Mouse (Mus musculus) heart, embryonic 10.5 days (tissue): ENCODE results near the gene Gm44503. TPM values are rescaled to one million over a fixed set of nuclear protein-coding genes. Genes with fewer than 3 reads are reported as not detected.

Experiments
- DNase-seq: peaks from one replicate; pipeline ENCODE4 v3.0.0-alpha.2; 2017; ENCODE audit warnings: low spot score
- H3K27ac ChIP-seq: fragments of 300-500 bp; sonication (generic); 2 replicates; pipeline ENCODE4 v1.5.1; 2016; ENCODE audit warnings: mild to moderate bottlenecking
- H3K27me3 ChIP-seq: fragments of 300-500 bp; sonication (generic); 2 replicates; pipeline ENCODE4 v1.6.1; 2016; ENCODE audit warnings: mild to moderate bottlenecking; ENCODE audit not compliant: poor library complexity, insufficient read depth, severe bottlenecking
- H3K36me3 ChIP-seq: fragments of 300-500 bp; sonication (generic); 2 replicates; pipeline ENCODE4 v1.6.1; 2016; ENCODE audit warnings: mild to moderate bottlenecking, moderate library complexity
- H3K4me1 ChIP-seq: fragments of 300-500 bp; sonication (generic); 2 replicates; pipeline ENCODE4 v1.6.1; 2016; ENCODE audit warnings: mild to moderate bottlenecking
- H3K4me3 ChIP-seq: fragments of 300-500 bp; sonication (generic); 2 replicates; pipeline ENCODE4 v1.5.1; 2016; ENCODE audit warnings: mild to moderate bottlenecking, moderate library complexity
- H3K9me3 ChIP-seq: fragments of 300-500 bp; sonication (generic); 2 replicates; pipeline ENCODE4 v1.6.1; 2016; ENCODE audit warnings: mild to moderate bottlenecking, moderate library complexity
- WGBS: fragments of 180-500 bp; shearing (Covaris S2); methylation state at CpG from one replicate; pipeline ENCODE4 v1.1.7; 2016; 5-methylcytosine and 5-hydroxymethylcytosine counted together
- polyA plus RNA-seq: library from polyadenylated mRNA; unstranded; fragments of >200 nt; fragmentation: Nextera tagmentation; extraction: Ambion mirVana; gene quantifications from 2 replicates; pipeline ENCODE4 v1.2.1, GENCODE M21; 2016

Gene Gm44503
- polyA plus RNA-seq, 1 experiment from 2014 or later: not detected

- no peak overlapping the region for H3K4me3 ChIP-seq
- no peak overlapping the region for H3K27ac ChIP-seq
- H3K36me3 ChIP-seq: peaks cover 13% of the 10 kb centered on the region
- H3K4me1 ChIP-seq: no peaks in the 10 kb centered on the region
- DNase-seq: no peak
- 68% methylated on average over 3 of the region's 3 CpGs for WGBS
- H3K9me3 ChIP-seq: no peaks in the 10 kb centered on the region
- H3K27me3 ChIP-seq: no peaks in the 10 kb centered on the region
These were observed 49.7 kb downstream of the Gm44503 start for GRCm38 (mm10) chr9:73008384-73008783.

- no peak for DNase-seq
- H3K4me3 ChIP-seq: no peak overlapping the region
- no peaks in the 10 kb centered on the region for H3K4me1 ChIP-seq
- no peak overlapping the region for H3K27ac ChIP-seq
- H3K36me3 ChIP-seq: peaks cover 33% of the 10 kb centered on the region
- no peaks in the 10 kb centered on the region for H3K27me3 ChIP-seq
- WGBS: 78% methylated on average over 4 of the region's 4 CpGs
- H3K9me3 ChIP-seq: no peaks in the 10 kb centered on the region
These were observed 54.0 kb downstream of the Gm44503 start for GRCm38 (mm10) chr9:73012629-73013028.

- 66% methylated on average over 13 of the region's 13 CpGs for WGBS
- Histone ChIP-seq H3K4me3 (no peak overlapping the region), H3K9me3 (no peaks in the 10 kb centered on the region), H3K27ac (no peak overlapping the region), H3K36me3 (peaks cover 48% of the 10 kb centered on the region), H3K4me1 (no peaks in the 10 kb centered on the region), H3K27me3 (no peaks in the 10 kb centered on the region)
- no peak for DNase-seq
These were observed 56.1 kb downstream of the Gm44503 start for GRCm38 (mm10) chr9:73014724-73015123.

- DNase-seq: no peak
- Histone ChIP-seq H3K27me3 (no peaks in the 10 kb centered on the region), H3K27ac (no peak overlapping the region), H3K36me3 (peaks cover 53% of the 10 kb centered on the region), H3K4me3 (no peak overlapping the region), H3K4me1 (no peaks in the 10 kb centered on the region), H3K9me3 (no peaks in the 10 kb centered on the region)
- whole genome bisulfite sequencing: 87% methylated on average over 10 of the region's 10 CpGs
These were observed 61.2 kb downstream of the Gm44503 start for GRCm38 (mm10) chr9:73019841-73020240.

GRCm38 (mm10) chr9:73020566-73021097 is 62.0 kb downstream of the Gm44503 start:
- H3K27me3 ChIP-seq: no peaks in the 10 kb centered on the region
- no peak overlapping the region for H3K4me3 ChIP-seq
- no peaks in the 10 kb centered on the region for H3K9me3 ChIP-seq
- peaks cover under 1% of the 10 kb centered on the region for H3K4me1 ChIP-seq
- no peak overlapping the region for H3K27ac ChIP-seq
- H3K36me3 ChIP-seq: peaks cover 52% of the 10 kb centered on the region
- 91% methylated on average over 5 of the region's 5 CpGs for WGBS
- DNase-seq: no peak

- Histone ChIP-seq H3K4me3 (peak overlapping the region; percentile 43), H3K36me3 (peaks cover 27% of the 10 kb centered on the region), H3K27ac (peak overlapping the region; percentile 72), H3K9me3 (no peaks in the 10 kb centered on the region), H3K4me1 (peaks cover 10% of the 10 kb centered on the region), H3K27me3 (no peaks in the 10 kb centered on the region)
- peak; percentile 81 for DNase-seq
- WGBS: 15% methylated on average over 16 of the region's 17 CpGs
These were observed 67.4 kb downstream of the Gm44503 start for GRCm38 (mm10) chr9:73025818-73026636.

- Histone ChIP-seq H3K4me1 (peaks cover 10% of the 10 kb centered on the region), H3K27ac (no peak overlapping the region), H3K36me3 (peaks cover 42% of the 10 kb centered on the region), H3K9me3 (no peaks in the 10 kb centered on the region), H3K27me3 (no peaks in the 10 kb centered on the region), H3K4me3 (no peak overlapping the region)
- DNase-seq: no peak
- 88% methylated on average over 1 of the region's 1 CpGs for WGBS
These were observed 71.8 kb downstream of the Gm44503 start for GRCm38 (mm10) chr9:73030443-73030842.

- 57% methylated on average over 4 of the region's 4 CpGs for WGBS
- Histone ChIP-seq H3K36me3 (peaks cover 42% of the 10 kb centered on the region), H3K27me3 (no peaks in the 10 kb centered on the region), H3K27ac (no peak overlapping the region), H3K4me1 (peaks cover 1% of the 10 kb centered on the region; the same call in 1 of the 2 replicates), H3K4me3 (no peak overlapping the region), H3K9me3 (no peaks in the 10 kb centered on the region)
- DNase-seq: no peak
These were observed 72.8 kb downstream of the Gm44503 start for GRCm38 (mm10) chr9:73031421-73031820.

- H3K36me3 ChIP-seq: peaks cover 42% of the 10 kb centered on the region
- H3K27me3 ChIP-seq: no peaks in the 10 kb centered on the region
- H3K4me3 ChIP-seq: no peak overlapping the region
- no peaks in the 10 kb centered on the region for H3K9me3 ChIP-seq
- no peak overlapping the region for H3K27ac ChIP-seq
- 92% methylated on average over 1 of the region's 1 CpGs for WGBS
- no peak for DNase-seq
- no peaks in the 10 kb centered on the region for H3K4me1 ChIP-seq
These were observed 74.8 kb downstream of the Gm44503 start for GRCm38 (mm10) chr9:73033406-73033805.

- H3K9me3 ChIP-seq: no peaks in the 10 kb centered on the region
- no peaks in the 10 kb centered on the region for H3K27me3 ChIP-seq
- peak overlapping the region; percentile 92 for H3K27ac ChIP-seq
- H3K36me3 ChIP-seq: peaks cover 2% of the 10 kb centered on the region; the same call in 1 of the 2 replicates
- peak overlapping the region; percentile 90 for H3K4me3 ChIP-seq
- under 1% methylated on average over 49 of the region's 49 CpGs for WGBS
- peak; percentile 96 for DNase-seq
- H3K4me1 ChIP-seq: peaks cover 23% of the 10 kb centered on the region
These were observed 80.7 kb downstream of the Gm44503 start for GRCm38 (mm10) chr9:73039222-73039945.

- peaks cover 26% of the 10 kb centered on the region for H3K4me1 ChIP-seq
- no peak for DNase-seq
- no peaks in the 10 kb centered on the region for H3K36me3 ChIP-seq
- no peaks in the 10 kb centered on the region for H3K27me3 ChIP-seq
- no peaks in the 10 kb centered on the region for H3K9me3 ChIP-seq
- peak within 1 kb of the TSS; percentile 90 for H3K4me3 ChIP-seq
- 30% methylated on average over 6 of the region's 6 CpGs for WGBS
- H3K27ac ChIP-seq: peak within 1 kb of the TSS; percentile 92
These were observed 81.4 kb downstream of the Gm44503 start, which contains the start of gene Pigb for GRCm38 (mm10) chr9:73040080-73040479. Pigb (minus strand) TSS chr9:73040378.

- WGBS: under 1% methylated on average over 41 of the region's 41 CpGs
- peak; percentile 91 for DNase-seq
- Histone ChIP-seq H3K4me1 (peaks cover 18% of the 10 kb centered on the region), H3K27me3 (no peaks in the 10 kb centered on the region; the same call in 1 of the 2 replicates), H3K27ac (peak within 1 kb of the TSS; percentile 77), H3K9me3 (no peaks in the 10 kb centered on the region), H3K36me3 (no peaks in the 10 kb centered on the region), H3K4me3 (peak within 1 kb of the TSS; percentile 68)
These were observed 85.8 kb downstream of the Gm44503 start, which contains the start of gene Rab27a for GRCm38 (mm10) chr9:73044146-73045079. Rab27a (plus strand) TSS chr9:73044854.
